Mouse (Mus musculus) large intestine, adult 2 months (tissue): ENCODE measurements around the gene Ube2l3. TPM values are rescaled to one million over a fixed set of nuclear protein-coding genes. Genes with fewer than 3 reads are reported as not detected.

Source experiments
- DNase-seq: peaks from one replicate; pipeline ENCODE4 v3.0.0-alpha.2; 2012; ENCODE audit warnings: low read depth, low spot score
- WGBS: fragments of 180-500 bp; shearing (Covaris S2); methylation state at CpG from one replicate; pipeline ENCODE4 v1.1.7; 2018; 5-methylcytosine and 5-hydroxymethylcytosine counted together
- polyA plus RNA-seq: library from polyadenylated mRNA; depleted of rRNA; stranded (reverse); fragments of >200 nt; gene quantifications from 2 replicates; pipeline ENCODE4 v1.2.3, GENCODE M21; 2012; rRNA removed

Gene Ube2l3
- polyA plus RNA-seq, 1 experiment, result 63.3 TPM

GRCm38 (mm10) chr16:17104600-17104999 is 97.8 kb downstream of the Ube2l3 start:
- WGBS, result 74% methylated on average over 4 of the region's 4 CpGs
- no peak for DNase-seq

DNA sequence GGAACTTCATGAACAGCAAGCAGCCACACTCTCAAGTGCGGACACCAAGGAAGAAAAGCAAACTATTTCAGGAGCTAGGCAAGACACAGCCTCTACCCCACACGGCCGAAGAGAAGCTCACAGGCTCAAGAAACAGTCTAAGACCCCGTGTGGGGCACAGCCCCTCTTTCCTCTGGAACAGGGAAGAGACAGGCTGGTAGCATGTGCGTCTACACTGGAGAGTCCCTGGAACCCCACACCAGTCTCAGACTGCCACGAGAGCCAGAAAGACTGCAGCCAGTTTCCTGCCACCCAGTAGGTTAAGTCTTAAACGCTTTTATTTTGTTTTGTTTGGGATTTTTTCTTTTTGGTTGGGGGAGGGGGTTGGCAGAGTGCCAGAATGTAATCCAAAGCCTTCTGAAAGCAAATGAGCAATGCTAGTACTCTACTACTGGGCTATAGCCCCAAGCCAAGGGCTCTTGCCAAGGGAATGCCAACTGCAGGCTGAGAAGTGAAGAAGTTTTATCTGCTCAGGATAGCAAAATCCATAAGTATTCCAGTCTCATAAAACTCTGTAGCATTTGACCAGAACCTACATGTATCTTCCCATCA is 99.7 kb downstream of the Ube2l3 start:
- 73% methylated on average over 7 of the region's 7 CpGs for WGBS

More for the DNA sequence above, 99.7 kb downstream of the Ube2l3 start:
- no peak for DNase-seq

Other genes with a start within 250 kb of the Ube2l3 start
- gene Mapk1, start 219.3 kb downstream of the Ube2l3 start, polyA plus RNA-seq, result 74.6 and 108 TPM in 2 replicates
- 0.23 and 0.27 TPM in 2 replicates for gene Ypel1, start 133.0 kb downstream of the Ube2l3 start, polyA plus RNA-seq
- gene Ppil2, start 91.4 kb downstream of the Ube2l3 start, polyA plus RNA-seq, result 68.5 and 95.8 TPM in 2 replicates
- 18.0 and 21.9 TPM in 2 replicates for gene 2610318N02Rik, start 77.5 kb downstream of the Ube2l3 start, polyA plus RNA-seq
- 105 and 107 TPM in 2 replicates for gene Sdf2l1, start 70.3 kb downstream of the Ube2l3 start, polyA plus RNA-seq
- gene Ydjc, start 58.0 kb downstream of the Ube2l3 start, polyA plus RNA-seq, result 43.3 and 47.3 TPM in 2 replicates
- gene Ccdc116, start 55.4 kb downstream of the Ube2l3 start, polyA plus RNA-seq, result 13.5 and 17.3 TPM in 2 replicates
- 0.05 and 0.15 TPM in 2 replicates for gene Rimbp3, start 6.0 kb upstream of the Ube2l3 start, polyA plus RNA-seq
- 1.5 and 2.4 TPM in 2 replicates for gene Hic2, start 30.9 kb upstream of the Ube2l3 start, polyA plus RNA-seq
- 5.3 and 7.3 TPM in 2 replicates for gene Tmem191c, start 73.4 kb upstream of the Ube2l3 start, polyA plus RNA-seq
- gene Serpind1, start 128.7 kb upstream of the Ube2l3 start, polyA plus RNA-seq, result 0.15 and 0.19 TPM in 2 replicates
- gene Snap29, start 203.3 kb upstream of the Ube2l3 start, polyA plus RNA-seq, result 8.2 and 8.8 TPM in 2 replicates
- gene Pi4ka, start 203.7 kb upstream of the Ube2l3 start, polyA plus RNA-seq, result 54.5 and 56.9 TPM in 2 replicates
- gene Crkl, start 249.3 kb upstream of the Ube2l3 start, polyA plus RNA-seq, result 15.3 and 32.4 TPM in 2 replicates